Mouse (Mus musculus) hindbrain, postnatal 0 days (tissue): ENCODE measurements around the gene Ntm. TPM values are rescaled to one million over a fixed set of nuclear protein-coding genes. Genes with fewer than 3 reads are reported as not detected.

Experiments
- ATAC-seq: fragments of 200-750 bp; cut with Nextera tagmentation; 2 replicates; pipeline ENCODE4 v1.8.0; 2017; ENCODE audit warnings: mild to moderate bottlenecking, moderate TSS enrichment, moderate library complexity
- DNase-seq: peaks from one replicate; pipeline ENCODE4 v3.0.0-alpha.2; 2015; ENCODE audit warnings: low spot score
- H3K27ac ChIP-seq: fragments of 300-500 bp; sonication (generic); 2 replicates; pipeline ENCODE4 v1.5.1; 2014; ENCODE audit warnings: mild to moderate bottlenecking
- H3K27me3 ChIP-seq: fragments of 300-500 bp; sonication (generic); 2 replicates; pipeline ENCODE4 v1.6.1; 2014; ENCODE audit warnings: low read length, mixed read lengths; ENCODE audit not compliant: insufficient read depth
- H3K36me3 ChIP-seq: fragments of 300-500 bp; sonication (generic); 2 replicates; pipeline ENCODE4 v1.6.1; 2014; ENCODE audit warnings: low read length, mixed read lengths; ENCODE audit not compliant: insufficient read depth
- H3K4me1 ChIP-seq: fragments of 300-500 bp; sonication (generic); 2 replicates; pipeline ENCODE4 v1.6.1; 2014; ENCODE audit warnings: antibody characterized with exemption, low read length, mixed read lengths; ENCODE audit not compliant: insufficient read depth
- H3K4me2 ChIP-seq: fragments of 300-500 bp; sonication (generic); 2 replicates; pipeline ENCODE4 v1.6.1; 2014; ENCODE audit warnings: low read depth, mild to moderate bottlenecking, low read length, moderate library complexity, mixed read lengths
- H3K4me3 ChIP-seq: fragments of 300-500 bp; sonication (generic); 2 replicates; pipeline ENCODE4 v1.5.1; 2014; ENCODE audit warnings: low read length
- H3K9ac ChIP-seq: fragments of 300-500 bp; sonication (generic); replicated peaks from 2 replicates; pipeline ENCODE4 v1.6.1; 2014; ENCODE audit warnings: mild to moderate bottlenecking, low read length, moderate library complexity, mixed read lengths
- H3K9me3 ChIP-seq: fragments of 300-500 bp; sonication (generic); 2 replicates; pipeline ENCODE4 v1.6.1; 2016; ENCODE audit warnings: low read length, mixed read lengths
- CTCF ChIP-seq: IDR thresholded peaks from 2 replicates; pipeline ENCODE4 v1.5.1; 2016; ENCODE audit warnings: antibody characterized with exemption, control low read depth, low read depth
- WGBS: fragments of 180-500 bp; shearing (Covaris S2); extraction: QIAGEN DNeasy Blood & Tissue Kit; methylation state at CpG from one replicate; pipeline ENCODE4 v1.1.7; 2014; 5-methylcytosine and 5-hydroxymethylcytosine counted together
- polyA plus RNA-seq: library from polyadenylated mRNA; unstranded; fragments of >200 nt; fragmentation: Nextera tagmentation; extraction: Ambion mirVana; gene quantifications from 2 replicates; pipeline ENCODE4 v1.2.1, GENCODE M21; 2015
- total RNA-seq: library from RNA; depleted of rRNA; stranded (reverse); fragments of >200 nt; gene quantifications from 2 replicates; pipeline ENCODE4 v1.2.3, GENCODE M21; 2014

Ntm gene
- total and polyA plus RNA-seq, 2 experiments from 2014 or later, result 208 to 268 TPM

- no peak overlapping the region for H3K27ac ChIP-seq
- no peak overlapping the region for H3K4me3 ChIP-seq
- TF ChIP-seq CTCF, result no peak
- no peaks in the 10 kb centered on the region for H3K9me3 ChIP-seq
- no peak overlapping the region for H3K4me2 ChIP-seq
- no peaks in the 10 kb centered on the region for H3K36me3 ChIP-seq
- DNase-seq (no peak), ATAC-seq (no peak)
- H3K27me3 ChIP-seq, result no peaks in the 10 kb centered on the region
- H3K4me1 ChIP-seq, result peaks cover 13% of the 10 kb centered on the region
- no peak overlapping the region for H3K9ac ChIP-seq
- WGBS, result 62% methylated on average over 1 of the region's 1 CpGs
Observed at GRCm38 (mm10) chr9:29071997-29072396, 890.9 kb downstream of the Ntm start.

DNA sequence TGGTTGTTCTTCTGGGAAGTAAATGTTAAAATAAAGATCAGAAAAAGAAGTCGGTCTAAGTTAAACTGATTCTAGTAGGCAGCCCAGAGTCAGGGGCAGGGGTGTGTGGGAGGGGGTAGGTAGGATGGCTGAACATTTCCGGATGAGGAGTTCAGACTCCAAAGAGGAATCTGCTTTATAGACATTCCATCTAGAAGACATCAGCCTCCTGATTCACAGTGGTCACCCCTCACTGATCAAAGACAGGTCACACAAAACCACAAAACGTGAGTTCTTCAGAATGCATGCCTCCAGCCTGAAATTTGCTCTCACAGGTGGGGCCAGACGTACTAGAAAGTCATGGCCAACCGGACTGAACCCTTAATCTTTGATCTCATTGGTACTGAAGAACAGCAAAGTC is 895.4 kb downstream of the Ntm start:
- Histone ChIP-seq H3K4me2 (no peak overlapping the region), H3K36me3 (no peaks in the 10 kb centered on the region), H3K4me1 (no peaks in the 10 kb centered on the region), H3K9me3 (no peaks in the 10 kb centered on the region), H3K27ac (no peak overlapping the region), H3K9ac (no peak overlapping the region), H3K27me3 (no peaks in the 10 kb centered on the region), H3K4me3 (no peak overlapping the region)
- ATAC-seq (no peak), DNase-seq (no peak)
- no peak for TF ChIP-seq CTCF
- 77% methylated on average over 5 of the region's 5 CpGs for WGBS

- 72% methylated on average over 6 of the region's 6 CpGs for WGBS
- DNase-seq (no peak), ATAC-seq (no peak)
- no peak overlapping the region for H3K4me2 ChIP-seq
- TF ChIP-seq CTCF, result no peak
- H3K36me3 ChIP-seq, result no peaks in the 10 kb centered on the region
- H3K4me3 ChIP-seq, result no peak overlapping the region
- no peaks in the 10 kb centered on the region for H3K9me3 ChIP-seq
- H3K4me1 ChIP-seq, result no peaks in the 10 kb centered on the region; the same call in 1 of the 2 replicates
- no peaks in the 10 kb centered on the region for H3K27me3 ChIP-seq
- no peak overlapping the region for H3K27ac ChIP-seq
- no peak overlapping the region for H3K9ac ChIP-seq
Observed at GRCm38 (mm10) chr9:29060293-29060692, 902.6 kb downstream of the Ntm start.

DNA sequence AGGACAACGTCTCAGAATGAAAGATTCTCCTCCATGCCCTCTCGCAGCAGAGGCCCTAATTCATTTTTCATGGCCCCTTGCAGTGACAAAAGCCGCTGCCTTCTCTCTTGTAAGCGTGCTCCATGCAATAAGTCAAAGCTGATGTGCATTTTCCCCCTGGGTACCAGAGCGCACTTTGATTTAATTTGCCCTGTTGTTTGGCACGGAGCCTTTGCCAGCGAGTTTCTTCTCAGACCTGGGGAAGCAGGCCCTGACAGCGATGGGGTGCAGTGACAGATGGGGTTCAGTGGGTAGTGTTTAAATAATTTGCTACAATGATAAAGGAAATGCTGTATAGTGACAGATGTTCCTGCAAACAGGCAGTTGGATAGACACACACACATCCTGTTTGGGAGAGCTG is 904.1 kb downstream of the Ntm start:
- H3K36me3 ChIP-seq, result no peaks in the 10 kb centered on the region
- no peaks in the 10 kb centered on the region for H3K9me3 ChIP-seq
- peak; percentile 44 for DNase-seq
- H3K4me2 ChIP-seq, result no peak overlapping the region
- no peaks in the 10 kb centered on the region; the same call in 1 of the 2 replicates for H3K4me1 ChIP-seq
- H3K4me3 ChIP-seq, result no peak overlapping the region
- H3K27ac ChIP-seq, result no peak overlapping the region
- no peaks in the 10 kb centered on the region for H3K27me3 ChIP-seq
- no peak for ATAC-seq
- no peak for TF ChIP-seq CTCF
- H3K9ac ChIP-seq, result no peak overlapping the region
- 27% methylated on average over 8 of the region's 8 CpGs for WGBS

DNA sequence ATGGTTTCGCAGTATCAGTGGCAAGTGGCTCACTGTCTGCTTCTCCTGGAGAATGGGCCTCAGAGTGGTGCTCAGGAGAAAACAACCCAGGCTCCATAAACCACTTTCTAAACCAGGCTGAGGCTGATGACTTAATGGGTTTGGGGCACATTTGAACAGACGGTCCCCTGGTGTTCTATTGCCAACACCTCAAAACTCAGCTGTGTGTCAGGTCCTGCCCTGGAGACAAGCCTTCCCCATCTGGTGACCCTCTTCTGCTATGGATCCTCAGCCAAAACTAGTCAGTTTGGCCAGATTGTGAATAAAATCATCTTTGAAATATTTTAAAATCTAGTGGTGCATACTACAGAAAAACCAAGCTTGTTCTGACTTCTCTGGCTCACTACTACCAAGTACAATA is 907.3 kb downstream of the Ntm start:
- Histone ChIP-seq H3K9me3 (no peaks in the 10 kb centered on the region), H3K36me3 (no peaks in the 10 kb centered on the region), H3K4me1 (no peaks in the 10 kb centered on the region; the same call in 1 of the 2 replicates), H3K27me3 (no peaks in the 10 kb centered on the region), H3K27ac (no peak overlapping the region), H3K4me2 (no peak overlapping the region), H3K9ac (no peak overlapping the region), H3K4me3 (no peak overlapping the region)
- no peak for ATAC-seq
- no peak for TF ChIP-seq CTCF
- WGBS, result 90% methylated on average over 2 of the region's 2 CpGs
- DNase-seq, result no peak

DNA sequence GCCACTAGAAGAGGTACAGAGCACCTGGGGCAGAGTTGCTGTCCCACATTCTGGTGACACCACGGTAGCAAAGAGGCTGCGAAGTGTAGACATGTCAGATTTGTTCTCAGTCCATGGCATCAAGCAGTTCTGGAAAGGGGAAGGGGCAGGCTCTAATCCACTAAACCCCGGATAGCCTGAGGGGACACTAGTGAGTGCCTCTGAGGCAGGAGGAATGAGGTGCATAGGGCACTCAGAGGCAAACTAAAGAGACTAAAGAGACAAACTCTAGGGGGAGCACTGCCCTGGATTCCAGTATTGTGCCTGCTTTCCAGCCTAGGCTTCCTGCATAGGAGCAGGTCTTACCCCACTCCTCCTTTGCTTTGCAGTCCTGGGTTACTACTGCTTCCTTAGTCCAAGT is 926.5 kb downstream of the Ntm start:
- ATAC-seq (no peak), DNase-seq (no peak)
- Histone ChIP-seq H3K9me3 (no peaks in the 10 kb centered on the region), H3K4me2 (no peak overlapping the region), H3K27me3 (no peaks in the 10 kb centered on the region), H3K4me1 (no peaks in the 10 kb centered on the region), H3K9ac (no peak overlapping the region), H3K4me3 (no peak overlapping the region), H3K36me3 (no peaks in the 10 kb centered on the region), H3K27ac (no peak overlapping the region)
- TF ChIP-seq CTCF, result peak; percentile 27
- WGBS, result 50% methylated on average over 3 of the region's 3 CpGs

GRCm38 (mm10) chr9:29036058-29036457 is 926.9 kb downstream of the Ntm start:
- 10% methylated on average over 4 of the region's 4 CpGs for WGBS
- Histone ChIP-seq H3K9ac (no peak overlapping the region), H3K4me3 (no peak overlapping the region), H3K9me3 (no peaks in the 10 kb centered on the region), H3K27me3 (no peaks in the 10 kb centered on the region), H3K4me2 (no peak overlapping the region), H3K27ac (no peak overlapping the region), H3K4me1 (no peaks in the 10 kb centered on the region), H3K36me3 (no peaks in the 10 kb centered on the region)
- DNase-seq (no peak), ATAC-seq (no peak)
- TF ChIP-seq CTCF, result no peak
